7 mouse cellular contexts compared by ENCODE assay signal in the genomic region with DNA sequence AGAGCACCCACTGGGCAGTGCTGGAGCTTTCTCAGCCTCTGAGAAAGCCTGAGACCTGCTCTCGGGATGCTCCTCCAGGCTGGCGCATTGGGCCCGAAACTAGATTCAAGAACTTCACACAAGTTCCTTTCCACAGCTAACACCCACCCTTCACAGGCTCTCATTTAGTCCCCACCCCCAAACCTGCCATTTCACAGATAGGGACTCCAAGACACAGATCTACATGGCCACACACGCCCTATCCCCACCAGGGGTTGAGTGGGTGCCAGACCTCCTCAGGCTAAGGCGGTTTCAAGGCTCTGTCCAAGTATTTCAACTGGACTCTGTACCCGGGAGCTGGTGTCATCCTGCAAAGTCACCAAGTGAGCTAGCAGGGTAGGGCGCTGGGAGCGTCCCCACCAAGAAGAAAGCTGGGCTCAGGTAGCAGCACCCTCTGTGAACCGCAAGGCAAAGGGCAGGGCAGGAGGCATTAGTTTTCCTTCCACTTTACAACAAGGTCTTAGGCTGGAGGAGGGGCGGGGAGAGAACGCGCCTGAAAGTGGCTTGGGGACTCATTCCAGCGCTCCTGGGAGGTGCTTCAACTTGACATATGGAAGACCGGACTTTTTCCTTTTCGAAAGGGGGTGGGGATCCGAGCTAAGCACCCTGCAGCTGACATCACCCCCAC. TPM values are rescaled to one million over a fixed set of nuclear protein-coding genes. Genes with fewer than 3 reads are reported as not detected.
A peak's percentile ranks its signal among the peaks of the same experiment; 100 is the strongest.
DNase-seq lines count a peak whose midpoint lies in the region; ATAC-seq and TF ChIP-seq lines count a peak whose summit lies in the region.

No protein-coding gene starts in this region.

- H3K9ac ChIP-seq in ES-Bruce4 (ENCODE audit: low read depth, poor library complexity, severe bottlenecking), result peak overlapping the region; percentile 71
- H3K9ac ChIP-seq in heart, embryonic 16.5 days (ENCODE audit: low read length), result peak overlapping the region; percentile 88

- H3K4me1 ChIP-seq in ES-Bruce4 (ENCODE audit: control insufficient read depth, insufficient read depth, low read length), result peaks cover 10% of the 10 kb centered on the region
- peaks cover 7% of the 10 kb centered on the region for H3K4me1 ChIP-seq in bone marrow, adult 2 months (ENCODE audit: control insufficient read depth, insufficient read depth, low read length)
- peaks cover 12% of the 10 kb centered on the region for H3K4me1 ChIP-seq in heart, embryonic 16.5 days (ENCODE audit: control insufficient read depth, insufficient read depth, low read length)
- peaks cover 42% of the 10 kb centered on the region for H3K4me1 ChIP-seq in limb, embryonic 10.5 days

- 5% methylated on average over 16 of the region's 16 CpGs for WGBS in bone marrow, adult 2 months
- 19% methylated on average over 16 of the region's 16 CpGs for WGBS in heart, embryonic 16.5 days
- 19% methylated on average over 16 of the region's 16 CpGs for WGBS in limb, embryonic 10.5 days

- peak overlapping the region; percentile 97 for H3K4me3 ChIP-seq in ES-Bruce4 (ENCODE audit: low read depth, low read length)
- H3K4me3 ChIP-seq in bone marrow, adult 2 months (replicated peaks; ENCODE audit: control insufficient read depth, low read depth, low read length), result peak overlapping the region; percentile 91
- H3K4me3 ChIP-seq in heart, embryonic 16.5 days (ENCODE audit: low read length), result peak overlapping the region; percentile 84
- peak overlapping the region; percentile 75 for H3K4me3 ChIP-seq in limb, embryonic 10.5 days

- H3K27me3 ChIP-seq in ES-Bruce4 (ENCODE audit: control insufficient read depth, insufficient read depth, low read length, poor library complexity, severe bottlenecking), result no peaks in the 10 kb centered on the region
- no peaks in the 10 kb centered on the region; the same call in 1 of the 2 replicates for H3K27me3 ChIP-seq in heart, embryonic 16.5 days (ENCODE audit: control insufficient read depth, insufficient read depth, low read length)
- H3K27me3 ChIP-seq in limb, embryonic 10.5 days (ENCODE audit: low read depth, poor library complexity, severe bottlenecking), result peaks cover 21% of the 10 kb centered on the region

- DNase-seq in limb, embryonic 10.5 days (ENCODE audit: low spot score), result no peak
- DNase-seq in thymus, postnatal 0 days (ENCODE audit: low spot score), result peak; percentile 35
- no peak for DNase-seq in right cerebral cortex, postnatal 10 days (ENCODE audit: low spot score in 2 of 2)

- no peak for TF ChIP-seq EP300 in ES-Bruce4 (IDR thresholded peaks at IDR 0.05; ENCODE audit: insufficient read depth, low read depth, low read length)

- TF ChIP-seq CTCF in ES-Bruce4 (IDR thresholded peaks at IDR 0.05; ENCODE audit: low read depth, low read length), result no peak
- no peak for TF ChIP-seq CTCF in bone marrow, adult 2 months (IDR thresholded peaks at IDR 0.05; ENCODE audit: control insufficient read depth, insufficient read depth, low read length)

- peak overlapping the region; percentile 97 for H3K4me2 ChIP-seq in heart, embryonic 16.5 days (ENCODE audit: low read depth, low read length)

- H3K27ac ChIP-seq in ES-Bruce4 (ENCODE audit: insufficient read depth, low read length), result no peak overlapping the region
- peak overlapping the region; percentile 24; the same call in 1 of the 2 replicates for H3K27ac ChIP-seq in bone marrow, adult 2 months (ENCODE audit: control insufficient read depth, insufficient read depth, low read depth, low read length, poor library complexity)
- H3K27ac ChIP-seq in heart, embryonic 16.5 days (ENCODE audit: low read length), result no peak overlapping the region
- H3K27ac ChIP-seq in limb, embryonic 10.5 days, result peak overlapping the region; percentile 89; the same call in 1 of the 2 replicates

- H3K9me3 ChIP-seq in ES-Bruce4 (replicated peaks; ENCODE audit: control insufficient read depth, insufficient read depth, low read length, poor library complexity, severe bottlenecking), result no peaks in the 10 kb centered on the region
- H3K9me3 ChIP-seq in heart, embryonic 16.5 days (replicated peaks; ENCODE audit: control insufficient read depth, low read length), result no peaks in the 10 kb centered on the region
- H3K9me3 ChIP-seq in limb, embryonic 10.5 days (replicated peaks), result no peaks in the 10 kb centered on the region

- no peaks in the 10 kb centered on the region for H3K36me3 ChIP-seq in ES-Bruce4 (ENCODE audit: control insufficient read depth, insufficient read depth, low read length, poor library complexity, severe bottlenecking)
- H3K36me3 ChIP-seq in heart, embryonic 16.5 days (ENCODE audit: control insufficient read depth, insufficient read depth), result no peaks in the 10 kb centered on the region
- H3K36me3 ChIP-seq in limb, embryonic 10.5 days, result no peaks in the 10 kb centered on the region

- TF ChIP-seq POLR2A in ES-Bruce4 (IDR thresholded peaks at IDR 0.05; ENCODE audit: insufficient read depth, low read length), result no peak
- TF ChIP-seq POLR2A in bone marrow, adult 2 months (IDR thresholded peaks at IDR 0.05; ENCODE audit: borderline replicate concordance, control insufficient read depth, low read depth, low read length), result no peak

- no peak for ATAC-seq in heart, embryonic 16.5 days (replicated peaks; ENCODE audit: extremely low read depth, insufficient read depth, low FRiP score)
- ATAC-seq in megakaryocyte-erythroid progenitor cell, adult 5-6 weeks (replicated peaks; ENCODE audit: low FRiP score, low TSS enrichment, poor library complexity, severe bottlenecking), result peak; percentile 57

RNA-seq across cellular contexts. Expression of a gene that starts 1.0 kb away (rescaled TPM):
- polyA plus RNA-seq in ES-Bruce4 (2011; ENCODE audit: insufficient read depth, insufficient read length, low read depth, missing spikeins), result 60.0 and 61.9 TPM in 2 replicates
- 28.3 and 33.5 TPM in 2 replicates for polyA plus RNA-seq in bone marrow, adult 2 months (2011; ENCODE audit: insufficient read depth, insufficient read length, low replicate concordance, missing spikeins)
- 58.8 and 69.2 TPM in 2 replicates for polyA plus RNA-seq in heart, embryonic 16.5 days (2015; fragmentation: Nextera tagmentation; extraction: Ambion mirVana)
- polyA plus RNA-seq in limb, embryonic 10.5 days (2016; fragmentation: Nextera tagmentation; extraction: Ambion mirVana), result 65.4 and 78.6 TPM in 2 replicates
- 56.0 and 67.5 TPM in 2 replicates for total RNA-seq in megakaryocyte-erythroid progenitor cell, adult 5-6 weeks (2014; fragmentation: Nextera tagmentation)
- total RNA-seq in megakaryocyte-erythroid progenitor cell, adult 5-6 weeks (2017), result 29.3 and 35.2 TPM in 2 replicates
- polyA plus RNA-seq in thymus, postnatal 0 days (2015; fragmentation: Nextera tagmentation; extraction: Ambion mirVana), result 134 and 147 TPM in 2 replicates

RNA-seq across cellular contexts. Expression of a gene that starts 17.7 kb away (rescaled TPM):
- polyA plus RNA-seq in ES-Bruce4 (2011; ENCODE audit: insufficient read depth, insufficient read length, low read depth, missing spikeins), result 11.2 and 11.5 TPM in 2 replicates
- polyA plus RNA-seq in bone marrow, adult 2 months (2011; ENCODE audit: insufficient read depth, insufficient read length, low replicate concordance, missing spikeins), result 15.5 and 23.5 TPM in 2 replicates
- 8.4 and 9.6 TPM in 2 replicates for polyA plus RNA-seq in heart, embryonic 16.5 days (2015; fragmentation: Nextera tagmentation; extraction: Ambion mirVana)
- 18.8 and 22.0 TPM in 2 replicates for polyA plus RNA-seq in limb, embryonic 10.5 days (2016; fragmentation: Nextera tagmentation; extraction: Ambion mirVana)
- 19.9 and 20.3 TPM in 2 replicates for total RNA-seq in megakaryocyte-erythroid progenitor cell, adult 5-6 weeks (2014; fragmentation: Nextera tagmentation)
- 11.8 and 16.3 TPM in 2 replicates for total RNA-seq in megakaryocyte-erythroid progenitor cell, adult 5-6 weeks (2017)
- 9.8 and 10.8 TPM in 2 replicates for polyA plus RNA-seq in thymus, postnatal 0 days (2015; fragmentation: Nextera tagmentation; extraction: Ambion mirVana)

RNA-seq across cellular contexts. Expression of a gene that starts 31.6 kb away (rescaled TPM):
- polyA plus RNA-seq in ES-Bruce4 (2011; ENCODE audit: insufficient read depth, insufficient read length, low read depth, missing spikeins), result 3.9 and 4.2 TPM in 2 replicates
- polyA plus RNA-seq in bone marrow, adult 2 months (2011; ENCODE audit: insufficient read depth, insufficient read length, low replicate concordance, missing spikeins), result 1.3 and 5.0 TPM in 2 replicates
- polyA plus RNA-seq in heart, embryonic 16.5 days (2015; fragmentation: Nextera tagmentation; extraction: Ambion mirVana), result 1.1 and 1.3 TPM in 2 replicates
- polyA plus RNA-seq in limb, embryonic 10.5 days (2016; fragmentation: Nextera tagmentation; extraction: Ambion mirVana), result 0.31 TPM in 2 replicates
- 0.15 and 0.20 TPM in 2 replicates for total RNA-seq in megakaryocyte-erythroid progenitor cell, adult 5-6 weeks (2014; fragmentation: Nextera tagmentation)
- total RNA-seq in megakaryocyte-erythroid progenitor cell, adult 5-6 weeks (2017), result 0.52 TPM in 1 of 2 replicates, not detected in the other
- polyA plus RNA-seq in thymus, postnatal 0 days (2015; fragmentation: Nextera tagmentation; extraction: Ambion mirVana), result 1.1 TPM in 2 replicates

Comparison
In these comparisons a context has a peak if more than half of its experiments do, and no peak if none do; other contexts are left out.
1. H3K27ac ChIP-seq: peak in bone marrow, adult 2 months (single experiment) and limb, embryonic 10.5 days (single experiment); none in ES-Bruce4 (single experiment) and heart, embryonic 16.5 days (single experiment).
2. Peak in every context shown above with its lines, with median percentiles within 50 percentile points of each other: H3K4me3 ChIP-seq.